Mouse (Mus musculus): Measurements from ENCODE around the gene Ms4a3. TPM values are rescaled to one million over a fixed set of nuclear protein-coding genes. Genes with fewer than 3 reads are reported as not detected.
A peak's percentile ranks its signal among the peaks of the same experiment; 100 is the strongest.

Ms4a3 gene
- polyA plus RNA-seq, 1 experiment from 2014 or later, result not detected

DNA sequence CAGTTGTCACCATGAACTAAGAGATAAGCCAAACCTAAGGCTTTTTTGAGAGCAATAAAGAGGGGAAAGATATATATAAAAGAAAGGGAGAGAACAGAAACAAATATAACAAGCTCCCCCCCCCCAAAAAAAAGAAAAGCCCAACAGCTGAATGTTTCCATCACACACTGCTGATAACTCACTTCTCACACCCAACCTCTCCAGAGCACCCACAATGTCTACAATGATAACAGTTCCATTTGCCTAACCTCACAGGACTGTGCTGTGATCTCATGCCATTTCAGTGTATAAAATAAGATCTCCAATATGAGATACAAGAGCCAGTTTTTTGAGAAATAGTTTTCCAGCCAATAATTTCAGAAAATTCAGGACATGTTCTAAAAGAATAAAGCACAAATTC lies 22.7 kb downstream of the Ms4a3 start:
- no peak for ATAC-seq (ENCODE audit: low FRiP score, low read depth)
- H3K9me3 ChIP-seq, result no peaks in the 10 kb centered on the region

DNA sequence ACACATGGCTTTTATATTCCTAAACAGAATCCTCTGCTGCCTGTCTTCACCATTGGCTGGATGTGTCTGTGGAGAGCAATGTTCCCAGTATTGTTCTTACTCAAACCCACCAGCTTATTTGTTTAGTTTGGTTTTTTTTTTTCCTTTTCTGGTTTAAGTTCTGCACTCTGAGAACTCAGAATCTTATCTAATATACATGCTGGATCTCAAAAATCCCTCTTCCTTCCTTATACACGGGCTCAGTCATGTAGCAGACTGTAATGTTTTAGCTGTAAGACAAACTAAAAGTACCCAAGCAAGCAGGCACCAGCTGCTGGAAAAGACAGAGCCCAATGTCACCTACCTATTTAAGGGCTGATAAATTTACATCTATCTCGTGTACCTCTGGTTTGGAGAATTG lies 25.8 kb downstream of the Ms4a3 start:
- H3K9me3 ChIP-seq, result no peaks in the 10 kb centered on the region
- no peak overlapping the region for H3K27ac ChIP-seq (replicated peaks)
- no peaks in the 10 kb centered on the region for H3K27me3 ChIP-seq
- no peak overlapping the region for H3K4me3 ChIP-seq
- H3K36me3 ChIP-seq, result no peaks in the 10 kb centered on the region
- no peaks in the 10 kb centered on the region for H3K4me1 ChIP-seq
- H3K4me2 ChIP-seq (replicated peaks), result no peak overlapping the region
- 68% methylated on average over 2 of the region's 2 CpGs for WGBS
- H3K9ac ChIP-seq (replicated peaks), result no peak overlapping the region
- no peak for ATAC-seq (ENCODE audit: low FRiP score, low read depth)

More for the DNA sequence above, 22.7 kb downstream of the Ms4a3 start:
- H3K4me3 ChIP-seq, result no peak overlapping the region
- no peak overlapping the region for H3K27ac ChIP-seq (replicated peaks)
- no peaks in the 10 kb centered on the region for H3K36me3 ChIP-seq
- H3K9ac ChIP-seq (replicated peaks), result no peak overlapping the region
- H3K27me3 ChIP-seq, result no peaks in the 10 kb centered on the region
- no peaks in the 10 kb centered on the region for H3K4me1 ChIP-seq
- H3K4me2 ChIP-seq (replicated peaks), result no peak overlapping the region

DNA sequence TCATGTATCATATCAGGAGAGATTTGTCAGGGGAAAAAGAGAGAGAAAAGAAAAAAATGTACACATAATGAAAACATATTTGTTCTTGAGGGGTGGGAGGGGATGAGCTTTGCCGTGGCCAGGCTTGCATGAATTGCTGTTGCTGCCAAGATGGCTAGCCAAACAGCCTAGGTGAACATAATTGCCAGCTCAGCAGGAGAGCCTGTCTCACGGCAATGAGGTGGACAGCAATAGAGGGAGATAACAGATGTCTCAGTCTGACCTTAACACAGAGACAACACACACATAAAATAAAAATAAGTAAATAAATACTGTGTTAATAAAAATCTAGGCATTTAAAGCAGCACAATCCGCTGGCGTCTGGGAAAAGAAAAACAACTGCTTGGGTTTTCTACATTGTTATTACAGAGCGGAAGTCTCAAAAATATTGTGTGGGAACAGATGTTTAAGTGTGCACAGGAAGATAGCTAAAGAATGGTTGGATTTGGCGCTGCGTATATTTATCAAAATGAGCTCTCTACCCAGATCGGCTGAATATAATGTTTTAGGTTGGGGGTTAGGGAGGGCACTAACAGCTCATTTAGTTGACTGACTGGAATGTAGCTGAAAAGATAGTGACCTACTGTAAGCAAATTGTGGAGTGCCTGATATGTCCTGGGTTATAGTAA lies 26.7 kb downstream of the Ms4a3 start:
- 82% methylated on average over 8 of the region's 8 CpGs for WGBS

DNA sequence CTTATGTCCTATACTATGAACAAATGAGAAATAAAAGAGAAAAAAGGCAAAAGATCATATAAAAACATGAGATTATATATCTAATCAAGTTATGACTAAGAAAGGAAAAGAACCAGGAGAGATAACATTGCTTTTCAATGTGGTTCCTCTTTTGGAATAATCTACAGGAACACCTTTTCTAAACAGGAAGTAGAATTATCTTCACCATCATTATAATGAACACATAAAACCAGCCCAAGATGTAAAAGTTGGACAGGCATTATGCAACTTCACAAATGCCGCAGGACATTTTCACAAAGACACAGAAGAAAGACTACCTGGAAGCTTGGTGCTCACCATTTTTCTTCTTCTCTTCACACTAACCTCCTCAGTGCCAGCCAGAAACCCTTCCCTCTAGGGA lies 27.6 kb downstream of the Ms4a3 start:
- H3K4me1 ChIP-seq, result no peaks in the 10 kb centered on the region
- no peaks in the 10 kb centered on the region for H3K9me3 ChIP-seq
- 100% methylated on average over 1 of the region's 1 CpGs for WGBS
- no peak for ATAC-seq (ENCODE audit: low FRiP score, low read depth)
- H3K27ac ChIP-seq (replicated peaks), result no peak overlapping the region
- H3K36me3 ChIP-seq, result no peaks in the 10 kb centered on the region
- no peak overlapping the region for H3K4me2 ChIP-seq (replicated peaks)
- H3K27me3 ChIP-seq, result no peaks in the 10 kb centered on the region
- no peak overlapping the region for H3K4me3 ChIP-seq
- no peak overlapping the region for H3K9ac ChIP-seq (replicated peaks)

More for the DNA sequence above, 26.7 kb downstream of the Ms4a3 start:
- no peaks in the 10 kb centered on the region for H3K9me3 ChIP-seq
- no peaks in the 10 kb centered on the region for H3K27me3 ChIP-seq
- H3K4me2 ChIP-seq (replicated peaks), result no peak overlapping the region
- no peak for ATAC-seq (ENCODE audit: low FRiP score, low read depth)
- no peak overlapping the region for H3K9ac ChIP-seq (replicated peaks)
- no peaks in the 10 kb centered on the region for H3K4me1 ChIP-seq
- H3K36me3 ChIP-seq, result no peaks in the 10 kb centered on the region
- no peak overlapping the region for H3K4me3 ChIP-seq
- no peak overlapping the region for H3K27ac ChIP-seq (replicated peaks)

DNA sequence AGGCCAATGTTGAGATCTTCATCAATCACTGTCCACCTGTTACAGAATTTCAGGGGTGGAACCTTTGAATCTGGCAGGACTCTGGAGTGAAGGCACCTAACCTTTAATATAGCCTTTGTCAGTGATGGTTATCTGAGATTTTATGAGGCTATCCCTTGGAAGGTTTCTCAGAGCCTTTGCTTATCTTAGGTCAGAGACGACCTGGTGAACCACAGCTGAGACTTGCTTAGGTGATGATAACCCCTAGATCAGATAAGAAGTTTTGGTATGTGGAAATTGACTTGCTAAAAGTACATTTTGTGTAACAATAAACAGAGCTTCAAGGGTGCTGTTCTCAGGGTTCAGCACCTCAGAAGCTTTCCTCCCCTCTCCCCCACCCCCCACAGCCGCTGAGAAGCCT lies 28.4 kb downstream of the Ms4a3 start:
- Histone ChIP-seq H3K4me3 (no peak overlapping the region), H3K9me3 (no peaks in the 10 kb centered on the region), H3K4me2 (replicated peaks) (no peak overlapping the region), H3K27ac (replicated peaks) (no peak overlapping the region), H3K27me3 (no peaks in the 10 kb centered on the region), H3K36me3 (no peaks in the 10 kb centered on the region), H3K4me1 (no peaks in the 10 kb centered on the region), H3K9ac (replicated peaks) (no peak overlapping the region)
- no peak for ATAC-seq (ENCODE audit: low FRiP score, low read depth)
- WGBS, result 40% methylated on average over 2 of the region's 2 CpGs

DNA sequence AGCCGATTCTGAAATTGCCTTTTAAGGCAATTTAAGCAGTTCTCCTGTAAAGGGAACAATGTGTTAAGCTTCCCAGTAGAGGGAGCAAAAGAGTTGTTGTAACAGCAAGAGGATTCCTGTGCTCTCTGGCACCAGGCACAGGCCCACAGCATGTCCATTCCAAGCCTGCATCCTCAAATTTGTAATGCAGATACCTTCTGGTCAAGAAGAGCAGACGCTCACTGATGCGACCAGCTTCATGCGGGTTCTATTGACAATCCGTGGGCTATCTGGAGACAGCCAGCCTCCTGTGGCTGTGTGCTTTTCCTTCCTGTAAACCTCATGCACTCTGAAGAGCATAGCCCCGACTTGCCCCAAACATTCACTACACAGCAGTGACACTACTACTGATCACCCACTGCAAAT lies 29.1 kb downstream of the Ms4a3 start:
- Histone ChIP-seq H3K36me3 (no peaks in the 10 kb centered on the region), H3K27ac (replicated peaks) (no peak overlapping the region), H3K4me1 (no peaks in the 10 kb centered on the region), H3K9ac (replicated peaks) (no peak overlapping the region), H3K9me3 (no peaks in the 10 kb centered on the region), H3K27me3 (no peaks in the 10 kb centered on the region), H3K4me3 (no peak overlapping the region), H3K4me2 (replicated peaks) (no peak overlapping the region)
- 32% methylated on average over 6 of the region's 6 CpGs for WGBS
- ATAC-seq (ENCODE audit: low FRiP score, low read depth), result peak; percentile 75; the same call in 1 of the 2 replicates

DNA sequence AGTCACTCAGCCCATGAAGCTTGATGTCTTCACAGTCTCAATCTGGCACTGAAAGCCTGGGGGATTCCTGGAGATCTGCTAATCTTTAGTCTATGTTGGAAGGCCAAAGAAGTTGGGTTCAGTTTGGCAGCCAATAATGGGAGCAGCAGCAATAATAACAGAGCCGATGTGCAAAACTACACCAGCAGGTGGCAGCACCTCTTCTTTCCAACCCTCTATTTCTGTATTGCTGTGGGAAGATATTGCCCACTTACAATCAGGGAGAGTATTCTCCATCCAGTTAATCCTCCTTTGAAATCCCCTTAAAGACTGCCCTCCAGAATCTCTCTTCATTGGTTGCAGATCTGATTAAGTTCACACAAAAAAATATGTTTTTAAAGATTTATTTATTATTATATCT lies 32.5 kb downstream of the Ms4a3 start:
- Histone ChIP-seq H3K9ac (replicated peaks) (no peak overlapping the region), H3K36me3 (no peaks in the 10 kb centered on the region), H3K4me1 (no peaks in the 10 kb centered on the region), H3K27ac (replicated peaks) (no peak overlapping the region), H3K4me3 (no peak overlapping the region), H3K27me3 (no peaks in the 10 kb centered on the region), H3K9me3 (no peaks in the 10 kb centered on the region), H3K4me2 (replicated peaks) (no peak overlapping the region)
- peak; percentile 64; the same call in 1 of the 2 replicates for ATAC-seq (ENCODE audit: low FRiP score, low read depth)
- 24% methylated on average over 1 of the region's 1 CpGs for WGBS

DNA sequence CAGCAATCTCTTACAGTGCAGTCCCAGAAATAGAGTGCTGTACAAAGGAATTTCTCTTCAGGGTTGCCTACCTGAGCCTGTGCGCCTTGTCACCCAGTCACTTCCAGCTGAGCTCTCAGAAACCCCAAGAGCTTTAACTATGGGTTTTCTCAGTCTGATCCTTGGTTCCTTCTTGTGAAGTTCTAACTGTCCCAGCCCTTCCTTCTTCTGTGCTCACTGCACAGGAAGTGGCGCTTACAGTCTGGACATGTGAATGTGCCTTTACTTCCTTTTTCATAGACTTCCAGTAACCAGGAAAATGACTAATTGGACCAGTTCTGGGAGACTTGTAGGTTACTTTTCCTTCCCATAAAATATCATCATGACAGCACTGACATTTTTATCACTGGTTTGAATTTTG lies 36.0 kb downstream of the Ms4a3 start, which contains the start of gene Ms4a6d:
Ms4a6d (minus strand) TSS at position 247 of the 400 bp plus-strand sequence.
- H3K4me1 ChIP-seq, result no peaks in the 10 kb centered on the region
- 79% methylated on average over 2 of the region's 2 CpGs for WGBS
- no peaks in the 10 kb centered on the region for H3K9me3 ChIP-seq
- H3K4me3 ChIP-seq, result no peak within 1 kb of the TSS
- H3K9ac ChIP-seq (replicated peaks), result no peak within 1 kb of the TSS
- no peaks in the 10 kb centered on the region for H3K27me3 ChIP-seq
- no peak within 1 kb of the TSS for H3K4me2 ChIP-seq (replicated peaks)
- H3K27ac ChIP-seq (replicated peaks), result no peak within 1 kb of the TSS
- no peak for ATAC-seq (ENCODE audit: low FRiP score, low read depth)
- no peaks in the 10 kb centered on the region for H3K36me3 ChIP-seq

DNA sequence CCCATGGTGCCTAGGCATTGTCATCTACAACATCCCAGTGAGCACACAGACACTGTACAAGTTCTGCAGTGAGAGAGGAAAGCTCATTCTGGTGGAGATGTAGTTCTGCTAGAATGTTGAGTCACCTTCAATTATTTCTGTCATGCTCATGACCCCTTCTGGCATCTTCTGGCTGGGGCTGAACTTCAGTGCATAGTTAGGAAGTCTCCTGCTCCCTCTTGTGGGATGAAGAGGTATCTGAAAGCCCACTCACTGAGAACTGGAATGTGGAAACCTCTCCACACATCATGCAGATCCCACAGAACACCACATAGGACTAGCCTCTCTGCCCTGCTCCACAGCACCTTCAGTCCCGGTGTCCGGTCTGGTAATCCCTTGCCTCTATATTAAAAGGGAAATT lies 38.6 kb downstream of the Ms4a3 start:
- 93% methylated on average over 2 of the region's 2 CpGs for WGBS
- no peaks in the 10 kb centered on the region for H3K36me3 ChIP-seq
- no peak overlapping the region for H3K27ac ChIP-seq (replicated peaks)
- H3K9ac ChIP-seq (replicated peaks), result no peak overlapping the region
- H3K9me3 ChIP-seq, result no peaks in the 10 kb centered on the region
- no peak overlapping the region for H3K4me2 ChIP-seq (replicated peaks)
- no peak for ATAC-seq (ENCODE audit: low FRiP score, low read depth)
- H3K4me1 ChIP-seq, result no peaks in the 10 kb centered on the region
- H3K27me3 ChIP-seq, result no peaks in the 10 kb centered on the region
- H3K4me3 ChIP-seq, result no peak overlapping the region

DNA sequence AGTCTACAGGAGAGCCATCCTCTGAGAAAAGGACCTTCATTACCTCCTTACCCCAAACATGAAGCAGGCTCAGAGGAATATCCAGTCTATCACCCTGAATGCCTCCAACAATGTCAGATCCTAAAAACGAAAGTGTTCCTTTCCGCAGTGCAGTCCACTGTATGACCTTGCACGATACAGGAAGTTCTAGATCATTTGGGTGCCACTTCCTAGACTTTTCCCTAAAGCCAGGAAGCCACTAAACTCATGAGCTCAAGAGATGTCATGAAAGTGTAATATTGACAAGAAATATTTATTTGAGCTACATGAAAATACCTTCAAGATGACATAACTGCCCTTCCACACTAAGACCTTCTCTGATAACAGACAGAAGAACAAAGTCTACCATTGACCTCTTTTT lies 39.3 kb downstream of the Ms4a3 start:
- WGBS, result 92% methylated on average over 3 of the region's 3 CpGs

DNA sequence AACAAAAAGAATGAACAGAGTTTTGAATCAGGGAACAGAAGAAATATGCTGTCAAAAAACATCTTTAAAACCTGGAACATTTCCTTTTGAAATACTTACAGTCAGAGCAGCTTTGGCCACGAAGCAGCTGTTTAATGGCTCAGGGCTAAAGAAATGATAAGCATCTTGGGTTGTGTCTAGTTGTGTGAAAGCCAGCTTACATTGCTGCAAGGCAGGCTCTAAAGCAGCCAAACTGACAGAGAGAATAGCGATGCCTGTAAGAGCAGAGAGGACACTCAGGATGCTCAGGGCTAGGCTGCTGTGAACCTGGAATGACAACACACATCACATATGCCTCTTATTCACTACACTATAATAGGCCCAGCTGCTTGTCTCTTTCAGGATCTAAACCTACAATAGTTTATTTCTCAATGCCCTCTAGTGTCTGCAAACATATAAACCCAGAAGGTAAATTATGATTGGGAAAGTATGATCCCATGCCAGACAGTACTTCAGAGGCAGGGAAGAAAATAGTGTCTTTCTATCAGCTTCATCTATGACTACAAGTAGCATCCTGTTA lies 50.7 kb downstream of the Ms4a3 start:
- 70% methylated on average over 2 of the region's 2 CpGs for WGBS
- no peaks in the 10 kb centered on the region for H3K4me1 ChIP-seq
- ATAC-seq (ENCODE audit: low FRiP score, low read depth), result no peak

More for the DNA sequence above, 39.3 kb downstream of the Ms4a3 start:
- Histone ChIP-seq H3K4me3 (no peak overlapping the region), H3K9me3 (no peaks in the 10 kb centered on the region), H3K36me3 (no peaks in the 10 kb centered on the region), H3K27ac (replicated peaks) (no peak overlapping the region), H3K27me3 (no peaks in the 10 kb centered on the region), H3K4me1 (no peaks in the 10 kb centered on the region), H3K9ac (replicated peaks) (no peak overlapping the region), H3K4me2 (replicated peaks) (no peak overlapping the region)
- no peak for ATAC-seq (ENCODE audit: low FRiP score, low read depth)

DNA sequence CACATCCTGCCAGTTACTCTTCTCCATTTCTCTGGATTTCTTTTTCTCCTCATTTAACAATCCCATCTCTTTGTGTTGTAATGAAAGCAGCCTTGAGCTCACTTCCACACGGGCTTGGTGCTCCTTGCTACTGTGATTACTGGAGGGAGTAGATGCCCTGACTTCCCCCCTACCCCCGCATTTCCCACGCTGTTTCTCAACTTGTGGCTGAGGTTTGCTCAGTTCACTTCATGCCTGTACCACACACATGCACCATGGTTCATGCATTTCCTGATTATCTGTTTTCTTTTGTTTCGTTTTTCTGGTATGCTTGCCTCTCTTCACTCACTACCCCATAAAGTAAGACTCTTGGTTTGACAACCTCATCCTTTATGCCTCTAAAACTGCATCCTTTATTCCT lies 51.4 kb downstream of the Ms4a3 start:
- ATAC-seq (ENCODE audit: low FRiP score, low read depth), result no peak
- Histone ChIP-seq H3K4me3 (no peak overlapping the region), H3K36me3 (no peaks in the 10 kb centered on the region), H3K9ac (replicated peaks) (no peak overlapping the region), H3K27ac (replicated peaks) (no peak overlapping the region), H3K4me1 (no peaks in the 10 kb centered on the region), H3K4me2 (replicated peaks) (no peak overlapping the region), H3K27me3 (no peaks in the 10 kb centered on the region), H3K9me3 (no peaks in the 10 kb centered on the region)
- WGBS, result 69% methylated on average over 4 of the region's 4 CpGs

More for the DNA sequence above, 50.7 kb downstream of the Ms4a3 start:
- H3K9ac ChIP-seq (replicated peaks), result no peak overlapping the region
- H3K4me2 ChIP-seq (replicated peaks), result no peak overlapping the region
- no peaks in the 10 kb centered on the region for H3K27me3 ChIP-seq
- H3K9me3 ChIP-seq, result no peaks in the 10 kb centered on the region
- no peak overlapping the region for H3K4me3 ChIP-seq
- no peaks in the 10 kb centered on the region for H3K36me3 ChIP-seq
- no peak overlapping the region for H3K27ac ChIP-seq (replicated peaks)
